20 mouse cellular contexts compared by ENCODE assay signal in genomic region chr9:23383837-23384236, GRCm38 (mm10).
DNase-seq lines count a peak whose midpoint lies in the region; ATAC-seq and TF ChIP-seq lines count a peak whose summit lies in the region.
"Had no signal": no experiment of that assay in that cellular context is flagged by ENCODE, and none has a peak within 500 bp of the region (broad histone marks: within the 10 kb centered on the region; RNA-seq: fewer than 3 reads in every experiment).

No protein-coding gene starts in this region.

- no peak for TF ChIP-seq EP300 in lung, postnatal 0 days (IDR thresholded peaks at IDR 0.05)

- H3K9ac ChIP-seq in lung, embryonic 15.5 days: no peak overlapping the region
- H3K9ac ChIP-seq in lung, postnatal 0 days (replicated peaks; ENCODE audit: low read depth): no peak overlapping the region
- H3K9ac ChIP-seq: embryonic facial prominence, embryonic 12.5 days; embryonic facial prominence, embryonic 15.5 days; forebrain, postnatal 0 days; heart, embryonic 13.5 days; hindbrain, embryonic 12.5 days; intestine, embryonic 15.5 days had no signal

- TF ChIP-seq CTCF in gastrocnemius, adult 2 months (IDR thresholded peaks at IDR 0.05): no peak
- no peak for TF ChIP-seq CTCF in lung, postnatal 0 days (IDR thresholded peaks at IDR 0.05)

- no peak for ATAC-seq in lung, embryonic 15.5 days (ENCODE audit: borderline replicate concordance, extremely low read depth, low FRiP score, low TSS enrichment)
- ATAC-seq in lung, postnatal 0 days: no peak
- ATAC-seq: activated CD4-positive, CD25-positive, alpha-beta regulatory T cell, adult 4 months; CD4-positive, CD25-positive, alpha-beta regulatory T cell, adult 4 months; forebrain, embryonic 14.5 days; forebrain, postnatal 0 days; hindbrain, embryonic 16.5 days; intestine, embryonic 15.5 days had no signal

- no peak for DNase-seq in gastrocnemius, adult 2 months
- DNase-seq in gastrocnemius, adult 8-10 months (ENCODE audit: low spot score in 2 of 2): no peak
- DNase-seq in lung, postnatal 0 days (ENCODE audit: low spot score): no peak
- DNase-seq in adipocyte (ENCODE audit: low spot score): peak; percentile 46
- no peak for DNase-seq in heart, postnatal 10 days
- DNase-seq: adrenal gland, postnatal 10 days; adrenal gland, postnatal 36 days; forebrain, postnatal 0 days; heart, adult 2 months had no signal

- no peaks in the 10 kb centered on the region for H3K9me3 ChIP-seq in lung, embryonic 15.5 days
- no peaks in the 10 kb centered on the region for H3K9me3 ChIP-seq in lung, postnatal 0 days (ENCODE audit: low read length)
- H3K9me3 ChIP-seq: embryonic facial prominence, embryonic 12.5 days; embryonic facial prominence, embryonic 15.5 days; heart, embryonic 10.5 days; heart, embryonic 13.5 days; hindbrain, embryonic 12.5 days; intestine, embryonic 15.5 days had no signal

- H3K4me3 ChIP-seq in gastrocnemius, adult 2 months: no peak overlapping the region
- H3K4me3 ChIP-seq in lung, embryonic 15.5 days: no peak overlapping the region
- H3K4me3 ChIP-seq in lung, postnatal 0 days (ENCODE audit: low read depth, low read length): no peak overlapping the region
- H3K4me3 ChIP-seq: embryonic facial prominence, embryonic 12.5 days; embryonic facial prominence, embryonic 15.5 days; heart, adult 2 months; heart, embryonic 10.5 days; heart, embryonic 13.5 days; hindbrain, embryonic 12.5 days; intestine, embryonic 15.5 days had no signal

- H3K27me3 ChIP-seq in lung, embryonic 15.5 days: no peaks in the 10 kb centered on the region
- H3K27me3 ChIP-seq in lung, postnatal 0 days (replicated peaks; ENCODE audit: insufficient read depth, low read length): no peaks in the 10 kb centered on the region
- H3K27me3 ChIP-seq: embryonic facial prominence, embryonic 12.5 days; heart, embryonic 13.5 days; hindbrain, embryonic 12.5 days; intestine, embryonic 15.5 days had no signal

- peaks cover 46% of the 10 kb centered on the region for H3K4me1 ChIP-seq in lung, embryonic 15.5 days
- H3K4me1 ChIP-seq in lung, postnatal 0 days (ENCODE audit: insufficient read depth, low read depth, low read length): peaks cover 4% of the 10 kb centered on the region; the same call in 1 of the 2 replicates

- H3K27ac ChIP-seq in gastrocnemius, adult 2 months: peak overlapping the region; percentile 41
- peak overlapping the region; percentile 73; the same call in 1 of the 2 replicates for H3K27ac ChIP-seq in lung, embryonic 15.5 days
- no peak overlapping the region for H3K27ac ChIP-seq in lung, postnatal 0 days (ENCODE audit: low read length)
- H3K27ac ChIP-seq: embryonic facial prominence, embryonic 12.5 days; embryonic facial prominence, embryonic 15.5 days; heart, adult 2 months; heart, embryonic 10.5 days; heart, embryonic 13.5 days; hindbrain, embryonic 12.5 days; intestine, embryonic 15.5 days had no signal

- intact Hi-C loops in gastrocnemius, adult 2 months (cut with DNase I): no loop called here
- intact Hi-C loops in heart, postnatal 10 days (cut with DNase I): no loop called here

- H3K36me3 ChIP-seq in lung, embryonic 15.5 days: no peaks in the 10 kb centered on the region
- H3K36me3 ChIP-seq in lung, postnatal 0 days (ENCODE audit: insufficient read depth, low read length): no peaks in the 10 kb centered on the region
- H3K36me3 ChIP-seq: embryonic facial prominence, embryonic 12.5 days; embryonic facial prominence, embryonic 15.5 days; heart, embryonic 10.5 days; heart, embryonic 13.5 days; hindbrain, embryonic 12.5 days; intestine, embryonic 15.5 days had no signal

- 78% methylated on average over 1 of the region's 1 CpGs for WGBS in lung, embryonic 15.5 days
- 66% methylated on average over 1 of the region's 1 CpGs for WGBS in lung, postnatal 0 days

- H3K4me2 ChIP-seq in lung, embryonic 15.5 days: no peak overlapping the region
- H3K4me2 ChIP-seq in lung, postnatal 0 days (replicated peaks; ENCODE audit: low read depth, low read length): no peak overlapping the region
- H3K4me2 ChIP-seq: embryonic facial prominence, embryonic 12.5 days; embryonic facial prominence, embryonic 15.5 days; heart, embryonic 13.5 days; hindbrain, embryonic 12.5 days; intestine, embryonic 15.5 days had no signal
